Mouse (Mus musculus) bone marrow macrophage, adult 2 months (primary cell): ENCODE data around the gene Cers6.

Experiments used
- CTCF ChIP-seq: IDR thresholded peaks from 2 replicates; pipeline ENCODE4 v1.5.1; 2012; ENCODE audit warnings: low read depth, mild to moderate bottlenecking, low read length, moderate library complexity
- POLR2A ChIP-seq: IDR thresholded peaks from 2 replicates; pipeline ENCODE4 v1.6.1; 2012; ENCODE audit warnings: mild to moderate bottlenecking, low read depth, low read length, borderline replicate concordance

DNA sequence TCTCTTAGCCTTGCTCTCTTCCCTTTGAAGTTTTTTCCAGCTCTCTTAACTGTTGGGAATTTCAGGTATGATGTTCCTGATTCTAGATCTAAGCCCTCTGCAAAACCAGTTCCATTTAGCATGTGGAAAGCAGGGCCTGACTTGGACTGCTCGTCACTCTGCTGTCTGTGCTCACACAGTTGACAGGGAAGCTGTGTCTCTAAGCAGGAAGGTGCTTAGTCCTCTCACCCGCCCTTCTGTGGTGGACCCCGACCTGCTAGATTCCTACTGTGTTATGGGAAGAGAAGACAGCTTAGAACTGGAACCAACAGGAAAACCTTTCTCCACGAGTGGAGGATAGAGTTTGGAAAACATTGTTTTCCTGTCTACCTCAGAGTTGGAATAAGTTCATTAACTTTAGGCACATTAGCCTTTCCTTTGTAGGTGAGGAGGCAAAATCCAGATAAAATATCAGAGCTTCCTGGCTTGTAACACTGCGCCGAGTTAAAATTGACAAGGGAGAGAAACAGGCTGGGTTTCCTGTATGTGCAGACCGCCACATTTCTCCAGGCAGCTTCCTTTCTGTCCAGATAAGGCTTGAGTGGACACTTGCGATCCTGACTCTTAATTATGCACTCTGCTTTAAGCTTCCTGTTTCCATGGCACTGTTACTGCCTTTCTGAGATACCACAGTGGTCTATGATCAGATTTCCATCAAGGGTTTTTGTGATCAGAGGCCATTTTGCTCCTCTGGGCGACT lies 39.6 kb downstream of the Cers6 start:
- TF ChIP-seq POLR2A: no peak
- TF ChIP-seq CTCF: no peak
